Mouse (Mus musculus) olfactory bulb, adult 2 months (tissue): ENCODE data around the gene Hist1h2ao. TPM values are rescaled to one million over a fixed set of nuclear protein-coding genes. Genes with fewer than 3 reads are reported as not detected.
"Not testable (repeated sequence)": the region's sequence is repeated elsewhere in the genome, so short reads cannot be mapped to it uniquely, and the experiment has no call there.

ENCODE experiments used
- H3K27ac ChIP-seq: fragments of 200-500 bp; 2 replicates; pipeline ENCODE4 v1.5.1; 2012; ENCODE audit warnings: low read depth, low read length; ENCODE audit not compliant: insufficient read depth
- H3K4me1 ChIP-seq: fragments of 200-500 bp; 2 replicates; pipeline ENCODE4 v1.6.1; 2012; ENCODE audit warnings: low read length; ENCODE audit not compliant: control insufficient read depth, insufficient read depth
- H3K4me3 ChIP-seq: fragments of 200-500 bp; 2 replicates; pipeline ENCODE4 v1.5.1; 2012; ENCODE audit warnings: mild to moderate bottlenecking, low read depth, low read length, moderate library complexity; ENCODE audit not compliant: insufficient read depth
- CTCF ChIP-seq: fragments of 200-500 bp; IDR thresholded peaks from 2 replicates; pipeline ENCODE4 v1.5.1; 2012; ENCODE audit warnings: low read depth, mild to moderate bottlenecking, low read length, moderate library complexity; ENCODE audit not compliant: insufficient read depth
- POLR2A ChIP-seq: fragments of 200-500 bp; IDR thresholded peaks from 2 replicates; pipeline ENCODE4 v1.6.1; 2012; ENCODE audit warnings: mild to moderate bottlenecking, low read depth, low read length, moderate library complexity; ENCODE audit not compliant: insufficient read depth
- WGBS: fragments of 180-500 bp; shearing (Covaris S2); methylation state at CpG from one replicate; pipeline ENCODE4 v1.1.7; 2018; 5-methylcytosine and 5-hydroxymethylcytosine counted together
- polyA plus RNA-seq: library from polyadenylated mRNA; stranded (reverse); fragments of >200 nt; gene quantifications from 2 replicates; pipeline ENCODE4 v1.2.4, GENCODE M21; 2012; ENCODE audit warnings: low replicate concordance; ENCODE audit not compliant: missing spikeins, insufficient read depth, insufficient read length

The Hist1h2ao gene
- polyA plus RNA-seq, 1 experiment, result not detected

GRCm38 (mm10) chr13:21783734-21784161 lies 26.5 kb upstream of the Hist1h2ao start:
- under 1% methylated on average over 9 of the region's 9 CpGs for WGBS
- TF ChIP-seq POLR2A, result no peak
- no peak for TF ChIP-seq CTCF
- no peaks in the 10 kb centered on the region; the same call in 1 of the 2 replicates for H3K4me1 ChIP-seq
- no peak overlapping the region for H3K4me3 ChIP-seq
- H3K27ac ChIP-seq, result no peak overlapping the region

GRCm38 (mm10) chr13:21784311-21784710 lies 26.0 kb upstream of the Hist1h2ao start:
- TF ChIP-seq POLR2A (no peak), CTCF (no peak)
- no peak overlapping the region for H3K4me3 ChIP-seq
- WGBS, result 32% methylated on average over 6 of the region's 6 CpGs
- no peak overlapping the region for H3K27ac ChIP-seq
- no peaks in the 10 kb centered on the region; the same call in 1 of the 2 replicates for H3K4me1 ChIP-seq

- Histone ChIP-seq H3K4me1 (peaks cover 5% of the 10 kb centered on the region; the same call in 1 of the 2 replicates), H3K4me3 (peak overlapping the region; percentile 43), H3K27ac (no peak overlapping the region; the same call in 1 of the 2 replicates)
- TF ChIP-seq CTCF (no peak), POLR2A (no peak)
- 7% methylated on average over 8 of the region's 8 CpGs for WGBS
Measured at GRCm38 (mm10) chr13:21786189-21786898, 23.9 kb upstream of the Hist1h2ao start.

DNA sequence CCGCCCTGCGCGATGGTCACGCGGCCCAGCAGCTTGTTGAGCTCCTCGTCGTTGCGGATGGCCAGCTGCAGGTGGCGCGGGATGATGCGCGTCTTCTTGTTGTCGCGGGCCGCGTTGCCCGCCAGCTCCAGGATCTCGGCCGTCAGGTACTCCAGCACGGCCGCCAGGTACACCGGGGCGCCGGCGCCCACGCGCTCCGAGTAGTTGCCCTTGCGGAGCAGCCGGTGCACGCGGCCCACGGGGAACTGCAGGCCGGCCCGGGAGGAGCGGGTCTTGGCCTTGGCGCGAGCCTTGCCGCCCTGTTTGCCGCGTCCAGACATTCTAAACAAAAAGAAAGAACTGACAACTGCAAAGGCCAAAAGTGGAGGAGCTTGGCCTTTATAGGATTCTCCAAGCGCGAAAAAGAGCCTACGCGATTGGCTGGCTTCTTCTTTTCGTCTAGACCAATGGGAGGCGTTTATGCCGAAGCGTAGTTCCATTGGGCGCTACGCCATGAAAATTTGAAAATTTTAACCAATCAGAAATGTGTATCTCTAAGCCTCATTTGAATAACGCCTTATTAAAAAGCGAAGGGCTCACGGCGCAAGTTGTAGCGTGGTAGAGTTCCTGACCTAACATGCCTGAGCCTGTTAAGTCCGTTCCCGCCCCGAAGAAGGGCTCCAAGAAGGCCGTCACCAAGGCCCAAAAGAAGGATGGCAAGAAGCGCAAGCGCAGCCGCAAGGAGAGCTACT lies 23.2 kb upstream of the Hist1h2ao start, which contains the start of the genes Hist1h2an and Hist1h2bp:
Gene Hist1h2an, minus strand, starts transcription at position 320 of the 731 bp plus-strand sequence.
Gene Hist1h2bp, plus strand, starts transcription at position 563 of the 731 bp plus-strand sequence.
- WGBS, result under 1% methylated on average over 42 of the region's 63 CpGs
- peak within 1 kb of the TSS; percentile 60 for H3K4me3 ChIP-seq
- peak within 1 kb of the TSS; percentile 80 for H3K27ac ChIP-seq
- H3K4me1 ChIP-seq, result not testable (repeated sequence)

GRCm38 (mm10) chr13:21787760-21788593 lies 22.3 kb upstream of the Hist1h2ao start:
- no peak for TF ChIP-seq CTCF
- TF ChIP-seq POLR2A, result no peak
- peak overlapping the region; percentile 32 for H3K4me3 ChIP-seq
- peaks cover 5% of the 10 kb centered on the region; the same call in 1 of the 2 replicates for H3K4me1 ChIP-seq
- 20% methylated on average over 16 of the region's 21 CpGs for WGBS
- no peak overlapping the region for H3K27ac ChIP-seq

DNA sequence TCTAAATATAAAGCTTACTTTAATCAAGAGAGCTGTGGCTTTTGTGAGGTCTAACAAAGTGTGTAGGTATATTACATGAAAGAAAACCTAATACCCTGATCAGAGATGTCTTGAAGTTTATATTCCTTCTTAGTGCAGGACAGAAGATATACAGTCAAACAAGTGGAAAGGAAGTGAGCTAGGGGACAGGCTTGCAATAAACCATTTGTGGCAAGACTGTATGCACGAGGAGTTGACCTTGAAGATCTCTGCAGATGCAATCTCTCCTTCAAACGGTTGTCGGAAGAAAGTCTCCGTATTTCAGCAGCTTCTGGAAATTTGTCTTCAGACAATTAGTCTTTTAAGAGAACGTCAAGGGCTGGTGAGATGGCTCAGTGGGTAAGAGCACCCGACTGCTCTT lies 20.3 kb upstream of the Hist1h2ao start:
- TF ChIP-seq POLR2A, result no peak
- TF ChIP-seq CTCF, result no peak
- WGBS, result 75% methylated on average over 6 of the region's 6 CpGs
- Histone ChIP-seq H3K27ac (no peak overlapping the region), H3K4me3 (no peak overlapping the region), H3K4me1 (peaks cover 5% of the 10 kb centered on the region; the same call in 1 of the 2 replicates)

DNA sequence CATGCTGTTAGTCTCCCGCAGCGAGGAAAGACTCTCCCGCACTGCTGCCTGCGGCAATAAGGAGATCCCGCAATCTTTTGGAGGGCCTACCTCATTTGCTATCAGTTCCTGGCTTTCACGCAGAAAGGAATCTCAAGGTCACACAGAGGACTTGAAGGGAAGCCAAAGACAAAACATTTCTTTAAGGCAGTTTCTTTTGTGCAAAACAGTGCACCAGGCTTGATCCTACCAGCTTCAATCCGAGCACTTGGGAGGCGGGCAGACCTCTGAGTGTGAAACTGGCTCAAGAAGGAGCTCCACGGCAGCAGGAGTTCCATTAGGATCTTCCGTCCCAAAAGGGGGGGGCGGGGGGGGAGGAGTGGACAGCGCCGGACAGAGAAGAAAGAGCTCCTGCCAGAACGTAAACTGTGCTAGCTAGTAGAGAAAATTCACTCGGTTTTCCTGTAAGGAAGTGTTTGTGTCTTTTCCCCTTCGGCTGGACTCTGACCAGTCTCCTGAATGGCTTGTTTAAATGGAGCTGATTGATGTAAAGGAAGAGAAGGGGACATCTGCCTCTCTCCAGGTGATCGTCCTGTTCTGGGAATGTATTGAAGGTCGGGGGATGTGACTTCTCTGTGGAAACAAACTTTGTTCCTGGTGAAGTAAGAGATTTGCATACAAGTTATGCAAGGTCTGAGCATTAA lies 19.5 kb upstream of the Hist1h2ao start:
- WGBS, result 12% methylated on average over 18 of the region's 18 CpGs
- TF ChIP-seq CTCF, result no peak
- TF ChIP-seq POLR2A, result no peak
- Histone ChIP-seq H3K27ac (no peak overlapping the region), H3K4me3 (no peak overlapping the region), H3K4me1 (peaks cover 5% of the 10 kb centered on the region; the same call in 1 of the 2 replicates)

GRCm38 (mm10) chr13:21795584-21795983 lies 14.7 kb upstream of the Hist1h2ao start:
- TF ChIP-seq CTCF (no peak), POLR2A (no peak)
- H3K27ac ChIP-seq, result no peak overlapping the region
- 93% methylated on average over 7 of the region's 7 CpGs for WGBS
- no peak overlapping the region for H3K4me3 ChIP-seq
- peaks cover 2% of the 10 kb centered on the region; the same call in 1 of the 2 replicates for H3K4me1 ChIP-seq

GRCm38 (mm10) chr13:21797163-21797562 lies 13.1 kb upstream of the Hist1h2ao start:
- H3K4me1 ChIP-seq, H3K4me3 ChIP-seq, H3K27ac ChIP-seq: not testable (repeated sequence)

DNA sequence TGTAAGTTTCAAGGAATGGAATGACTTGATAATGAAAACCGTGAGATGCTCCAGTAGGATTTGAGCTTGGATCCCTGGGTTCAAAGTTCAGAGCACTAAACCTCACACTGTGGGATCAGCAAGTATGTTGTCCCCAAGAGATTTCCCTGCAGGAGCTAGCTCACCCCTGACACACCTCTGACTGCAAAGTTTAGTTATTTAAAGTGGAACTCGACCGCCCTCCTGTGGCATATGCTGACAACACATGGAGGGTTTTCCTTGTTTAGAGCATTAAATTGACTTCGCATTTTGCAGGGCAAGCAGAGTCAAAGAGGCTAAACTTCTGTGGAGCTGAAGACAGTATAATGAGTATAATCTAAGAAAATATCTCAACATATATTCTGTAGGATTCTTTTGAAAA lies 7.2 kb upstream of the Hist1h2ao start:
- H3K27ac ChIP-seq, H3K4me1 ChIP-seq, H3K4me3 ChIP-seq: not testable (repeated sequence)
- no CpG with 5 or more reads among the region's 4 CpGs for WGBS

- not testable (repeated sequence) for H3K27ac ChIP-seq, H3K4me1 ChIP-seq, H3K4me3 ChIP-seq
- no CpG with 5 or more reads among the region's 8 CpGs for WGBS
Measured at GRCm38 (mm10) chr13:21811074-21811473, 809 bp downstream of the Hist1h2ao start.

DNA sequence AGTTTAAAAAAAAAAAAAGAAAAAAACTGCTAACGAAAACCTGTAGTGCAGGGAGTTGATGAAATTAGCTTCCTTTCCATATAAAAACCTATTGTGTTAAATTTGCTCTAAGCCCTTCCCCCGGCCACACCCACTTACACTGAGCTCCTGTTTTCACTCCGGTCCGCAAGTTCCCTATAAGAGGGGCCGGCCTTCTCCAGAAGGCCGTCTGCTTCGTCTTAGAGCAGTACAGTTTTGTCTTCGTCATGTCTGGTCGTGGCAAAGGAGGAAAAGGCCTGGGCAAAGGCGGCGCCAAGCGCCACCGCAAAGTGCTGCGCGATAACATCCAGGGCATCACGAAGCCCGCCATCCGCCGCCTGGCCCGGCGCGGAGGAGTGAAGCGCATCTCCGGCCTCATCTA lies 1.3 kb downstream of the Hist1h2ao start, which contains the start of gene Hist1h4m:
Gene Hist1h4m, plus strand, starts transcription at position 208 of the 400 bp plus-strand sequence.
- H3K4me3 ChIP-seq, result peak within 1 kb of the TSS; percentile 29
- not testable (repeated sequence) for H3K27ac ChIP-seq, H3K4me1 ChIP-seq
- no CpG with 5 or more reads among the region's 24 CpGs for WGBS
